Mouse (Mus musculus): ENCODE measurements at regions not wholly inside any gene's neighbourhood (a gene's known extent, or its start where the extent isn't known, plus 50 kb on each side); places are given as distances from the start of the nearest gene placed in this dataset.
A peak's percentile ranks its signal among the peaks of the same experiment; 100 is the strongest.

DNA sequence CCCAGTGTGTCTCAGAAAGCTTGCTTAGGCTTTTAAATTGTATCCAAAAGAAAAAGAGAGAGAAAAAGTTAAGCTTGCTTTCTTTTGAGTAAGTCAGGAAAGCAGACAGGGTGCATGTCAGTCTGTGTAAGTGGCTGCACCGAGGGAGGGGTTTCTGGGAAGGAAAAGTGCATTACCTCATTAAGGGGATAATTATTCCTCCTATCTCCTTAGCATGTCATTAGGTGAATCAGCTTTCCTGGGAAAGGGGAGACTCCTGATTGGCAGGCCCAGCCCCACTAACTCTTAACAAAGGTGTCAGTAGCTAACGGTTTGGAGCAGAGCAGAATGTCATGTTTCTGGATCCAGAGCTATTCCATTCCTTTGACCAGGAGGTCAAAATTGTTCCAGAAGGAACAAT lies 411.3 kb downstream of the Klf5 start:
- H3K27ac ChIP-seq = 0 out of 2 replicates have a peak overlapping the region, but pooled peaks have one; percentile 22
- H3K9me3 ChIP-seq (replicated peaks) = no peaks in the 10 kb centered on the region
- no peaks in the 10 kb centered on the region for H3K36me3 ChIP-seq (ENCODE audit: poor library complexity, severe bottlenecking)
- peak; percentile 67 for ATAC-seq
- WGBS = 4% methylated on average over 2 of the region's 2 CpGs
- H3K27me3 ChIP-seq = no peaks in the 10 kb centered on the region
- H3K4me1 ChIP-seq = peaks cover 13% of the 10 kb centered on the region; the same call in 1 of the 2 replicates
- no peak overlapping the region for H3K9ac ChIP-seq
- no peak overlapping the region for H3K4me3 ChIP-seq
- no peak overlapping the region for H3K4me2 ChIP-seq

GRCm38 (mm10) chr14:99710656-99711177 lies 412.2 kb downstream of the Klf5 start:
- H3K27ac ChIP-seq = no peak overlapping the region
- H3K36me3 ChIP-seq (ENCODE audit: poor library complexity, severe bottlenecking) = no peaks in the 10 kb centered on the region
- H3K9ac ChIP-seq = no peak overlapping the region
- no peaks in the 10 kb centered on the region for H3K9me3 ChIP-seq (replicated peaks)
- H3K4me1 ChIP-seq = peaks cover 13% of the 10 kb centered on the region; the same call in 1 of the 2 replicates
- ATAC-seq = 0 out of 2 replicates have a peak, but pooled peaks have one; percentile 61
- no peak overlapping the region for H3K4me2 ChIP-seq
- H3K27me3 ChIP-seq = no peaks in the 10 kb centered on the region
- H3K4me3 ChIP-seq = no peak overlapping the region
- 83% methylated on average over 12 of the region's 12 CpGs for WGBS

DNA sequence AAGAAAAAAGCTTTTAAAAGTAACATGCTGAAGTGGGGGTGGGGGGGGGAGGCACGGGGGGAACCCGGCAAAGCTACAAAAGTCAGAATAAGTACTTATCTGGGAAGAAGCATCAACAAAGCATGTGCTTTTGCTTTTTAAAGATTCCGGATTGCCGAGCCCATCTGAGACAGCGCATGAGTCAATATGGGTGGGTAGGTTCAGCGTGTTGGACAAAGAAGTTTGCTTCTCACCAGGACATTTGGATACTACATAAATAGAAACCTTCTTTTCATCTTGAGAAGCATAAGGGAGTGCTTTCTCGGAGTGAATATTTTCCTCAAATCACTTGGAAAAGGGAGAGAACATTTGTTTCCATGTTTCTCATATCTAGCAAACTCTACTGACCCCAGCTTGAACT lies 414.1 kb downstream of the Klf5 start:
- no peak overlapping the region for H3K4me3 ChIP-seq
- H3K4me2 ChIP-seq = no peak overlapping the region
- no peaks in the 10 kb centered on the region for H3K36me3 ChIP-seq (ENCODE audit: poor library complexity, severe bottlenecking)
- H3K4me1 ChIP-seq = peaks cover 13% of the 10 kb centered on the region; the same call in 1 of the 2 replicates
- no peak for ATAC-seq
- 91% methylated on average over 7 of the region's 7 CpGs for WGBS
- H3K27me3 ChIP-seq = no peaks in the 10 kb centered on the region
- H3K27ac ChIP-seq = no peak overlapping the region
- no peak overlapping the region for H3K9ac ChIP-seq
- no peaks in the 10 kb centered on the region for H3K9me3 ChIP-seq (replicated peaks)

DNA sequence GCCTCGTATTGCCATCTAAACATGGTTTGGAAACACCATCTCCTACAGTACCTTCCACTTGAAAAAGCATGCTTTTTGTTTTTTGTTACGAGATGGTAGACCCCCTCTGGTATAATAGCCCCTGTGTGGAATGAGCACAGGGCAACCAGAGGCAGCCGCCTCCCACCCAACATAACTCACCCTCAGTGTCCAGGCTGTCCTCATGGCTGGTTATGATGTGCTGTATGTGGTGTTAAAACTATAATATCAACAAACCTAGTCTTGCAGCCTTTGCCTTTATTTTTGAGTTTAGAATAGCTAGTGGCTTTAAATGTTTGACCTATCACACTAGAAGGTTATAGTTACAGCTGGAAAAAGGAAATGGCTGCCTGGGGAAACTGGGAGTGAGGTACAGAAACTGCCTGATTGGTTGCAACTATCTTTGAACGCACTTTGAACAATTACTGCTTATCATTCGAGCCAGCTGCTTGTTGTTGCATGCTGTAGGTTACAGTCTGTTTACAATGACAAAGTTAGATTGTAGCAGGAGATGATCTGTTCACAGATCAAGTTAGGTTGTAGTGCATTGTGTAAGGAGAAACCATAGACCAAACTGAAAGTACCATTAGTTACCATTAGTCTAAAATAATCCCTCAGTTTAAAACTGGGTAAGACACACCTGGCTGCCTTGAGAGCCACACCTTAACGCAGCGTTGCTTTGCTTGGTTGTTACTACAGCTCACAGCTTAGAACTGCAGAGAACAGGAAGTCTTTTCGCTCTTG lies 414.8 kb downstream of the Klf5 start:
- peaks cover 13% of the 10 kb centered on the region; the same call in 1 of the 2 replicates for H3K4me1 ChIP-seq
- H3K9ac ChIP-seq = no peak overlapping the region
- ATAC-seq = no peak
- H3K9me3 ChIP-seq (replicated peaks) = no peaks in the 10 kb centered on the region
- 85% methylated on average over 8 of the region's 8 CpGs for WGBS
- no peak overlapping the region for H3K4me3 ChIP-seq
- H3K36me3 ChIP-seq (ENCODE audit: poor library complexity, severe bottlenecking) = no peaks in the 10 kb centered on the region
- no peak overlapping the region for H3K4me2 ChIP-seq
- H3K27me3 ChIP-seq = no peaks in the 10 kb centered on the region
- no peak overlapping the region for H3K27ac ChIP-seq

DNA sequence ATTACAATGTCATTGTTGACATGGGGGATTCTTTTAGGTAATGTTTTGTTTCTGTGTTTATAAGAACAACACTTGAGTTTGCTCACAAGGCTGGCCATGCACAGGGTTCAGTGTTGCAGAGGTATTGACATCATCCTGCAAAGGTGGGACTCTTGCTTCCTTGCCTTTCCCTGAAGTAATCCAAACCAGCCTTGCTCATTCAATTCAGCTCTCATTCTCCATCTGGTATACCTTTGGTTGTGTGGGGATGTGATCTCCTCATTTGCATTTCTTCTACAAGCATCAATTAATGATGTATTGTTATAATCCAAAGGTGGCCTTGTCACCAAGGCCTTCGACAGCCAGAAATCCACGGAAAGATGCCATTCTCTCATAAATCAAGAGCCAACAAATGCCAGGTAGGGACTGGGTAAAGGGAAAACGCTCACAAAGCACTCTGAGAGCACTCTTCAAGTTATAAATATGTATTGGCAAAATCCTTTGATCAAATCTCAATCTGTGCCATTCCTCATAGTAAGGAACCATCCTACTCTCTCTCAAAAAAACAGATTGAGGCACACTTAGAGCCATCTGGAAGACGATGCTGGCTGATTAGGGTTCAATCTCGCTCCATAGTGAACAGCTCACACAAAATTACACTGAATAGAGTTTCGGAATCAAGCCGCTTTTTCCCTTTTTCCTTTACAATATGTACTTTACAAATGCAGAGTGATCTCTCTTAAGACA lies 435.1 kb downstream of the Klf5 start:
- Histone ChIP-seq H3K36me3 (ENCODE audit: poor library complexity, severe bottlenecking) (no peaks in the 10 kb centered on the region), H3K4me3 (no peak overlapping the region), H3K9me3 (replicated peaks) (no peaks in the 10 kb centered on the region), H3K9ac (no peak overlapping the region), H3K4me2 (no peak overlapping the region), H3K4me1 (no peaks in the 10 kb centered on the region), H3K27me3 (no peaks in the 10 kb centered on the region), H3K27ac (0 out of 2 replicates have a peak overlapping the region, but pooled peaks have one; percentile 10)
- 79% methylated on average over 7 of the region's 7 CpGs for WGBS
- ATAC-seq = peak; percentile 93

DNA sequence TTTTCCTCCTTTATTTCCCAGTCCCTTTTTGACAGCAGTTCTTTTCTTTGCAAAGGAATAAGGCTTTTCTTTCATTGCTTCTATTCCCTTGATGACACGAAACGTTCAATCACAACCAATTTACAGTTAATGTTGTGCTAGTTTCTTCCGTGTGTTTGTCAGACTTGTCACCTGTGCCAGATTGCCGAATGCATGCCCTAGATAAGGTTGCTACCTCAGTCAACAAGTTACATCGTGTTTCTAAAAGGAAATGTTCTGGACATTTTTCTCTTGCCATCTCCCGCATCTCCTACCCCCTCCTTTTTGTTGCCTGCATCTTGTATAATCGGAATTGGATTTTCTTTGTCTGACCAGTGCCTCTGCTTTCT lies 435.7 kb downstream of the Klf5 start:
- H3K4me3 ChIP-seq = no peak overlapping the region
- peak; percentile 70; the same call in 1 of the 2 replicates for ATAC-seq
- no peak overlapping the region for H3K4me2 ChIP-seq
- no peaks in the 10 kb centered on the region for H3K9me3 ChIP-seq (replicated peaks)
- no peaks in the 10 kb centered on the region for H3K4me1 ChIP-seq
- no peak overlapping the region for H3K27ac ChIP-seq
- H3K36me3 ChIP-seq (ENCODE audit: poor library complexity, severe bottlenecking) = no peaks in the 10 kb centered on the region
- no peak overlapping the region for H3K9ac ChIP-seq
- WGBS = 74% methylated on average over 7 of the region's 7 CpGs
- H3K27me3 ChIP-seq = no peaks in the 10 kb centered on the region

GRCm38 (mm10) chr14:99743625-99744297 lies 445.3 kb downstream of the Klf5 start:
- Histone ChIP-seq H3K4me3 (no peak overlapping the region), H3K36me3 (ENCODE audit: poor library complexity, severe bottlenecking) (no peaks in the 10 kb centered on the region)
- ATAC-seq = no peak

GRCm38 (mm10) chr14:99745209-99745608 lies 446.7 kb downstream of the Klf5 start:
- Histone ChIP-seq H3K4me3 (no peak overlapping the region), H3K36me3 (ENCODE audit: poor library complexity, severe bottlenecking) (no peaks in the 10 kb centered on the region), H3K9ac (no peak overlapping the region), H3K4me2 (no peak overlapping the region), H3K9me3 (replicated peaks) (no peaks in the 10 kb centered on the region), H3K27ac (no peak overlapping the region), H3K4me1 (peaks cover 29% of the 10 kb centered on the region), H3K27me3 (no peaks in the 10 kb centered on the region)
- WGBS = 86% methylated on average over 7 of the region's 7 CpGs
- no peak for ATAC-seq

More at GRCm38 (mm10) chr14:99743625-99744297, 445.3 kb downstream of the Klf5 start:
- Histone ChIP-seq H3K9me3 (replicated peaks) (no peaks in the 10 kb centered on the region), H3K27me3 (no peaks in the 10 kb centered on the region), H3K4me2 (no peak overlapping the region), H3K27ac (no peak overlapping the region), H3K9ac (no peak overlapping the region), H3K4me1 (peaks cover 14% of the 10 kb centered on the region)
- 88% methylated on average over 17 of the region's 17 CpGs for WGBS

DNA sequence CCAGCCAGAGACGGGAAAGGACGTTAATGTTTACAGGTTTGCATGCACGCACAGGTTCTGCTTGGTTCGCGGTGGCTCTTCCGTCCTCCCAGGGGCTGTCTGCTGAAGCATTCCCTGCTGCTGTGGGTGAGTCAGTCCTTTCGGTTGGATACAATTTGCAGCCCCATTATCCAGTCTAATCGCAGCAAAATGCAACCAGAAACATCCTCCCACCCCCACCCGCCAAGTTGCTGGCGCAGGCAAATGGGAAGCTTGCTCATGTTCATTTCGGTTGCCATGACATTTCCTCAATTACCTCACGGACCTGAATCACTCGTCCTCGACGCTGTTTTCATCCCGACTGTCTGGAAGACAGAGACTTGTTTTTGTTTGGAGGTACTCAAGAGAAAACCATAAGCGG lies 449.7 kb downstream of the Klf5 start:
- Histone ChIP-seq H3K4me1 (peaks cover 33% of the 10 kb centered on the region), H3K9me3 (replicated peaks) (no peaks in the 10 kb centered on the region), H3K27ac (peak overlapping the region; percentile 55), H3K9ac (no peak overlapping the region), H3K36me3 (ENCODE audit: poor library complexity, severe bottlenecking) (no peaks in the 10 kb centered on the region), H3K4me2 (peak overlapping the region; percentile 21), H3K4me3 (no peak overlapping the region), H3K27me3 (no peaks in the 10 kb centered on the region)
- peak; percentile 54 for ATAC-seq
- 43% methylated on average over 17 of the region's 17 CpGs for WGBS

DNA sequence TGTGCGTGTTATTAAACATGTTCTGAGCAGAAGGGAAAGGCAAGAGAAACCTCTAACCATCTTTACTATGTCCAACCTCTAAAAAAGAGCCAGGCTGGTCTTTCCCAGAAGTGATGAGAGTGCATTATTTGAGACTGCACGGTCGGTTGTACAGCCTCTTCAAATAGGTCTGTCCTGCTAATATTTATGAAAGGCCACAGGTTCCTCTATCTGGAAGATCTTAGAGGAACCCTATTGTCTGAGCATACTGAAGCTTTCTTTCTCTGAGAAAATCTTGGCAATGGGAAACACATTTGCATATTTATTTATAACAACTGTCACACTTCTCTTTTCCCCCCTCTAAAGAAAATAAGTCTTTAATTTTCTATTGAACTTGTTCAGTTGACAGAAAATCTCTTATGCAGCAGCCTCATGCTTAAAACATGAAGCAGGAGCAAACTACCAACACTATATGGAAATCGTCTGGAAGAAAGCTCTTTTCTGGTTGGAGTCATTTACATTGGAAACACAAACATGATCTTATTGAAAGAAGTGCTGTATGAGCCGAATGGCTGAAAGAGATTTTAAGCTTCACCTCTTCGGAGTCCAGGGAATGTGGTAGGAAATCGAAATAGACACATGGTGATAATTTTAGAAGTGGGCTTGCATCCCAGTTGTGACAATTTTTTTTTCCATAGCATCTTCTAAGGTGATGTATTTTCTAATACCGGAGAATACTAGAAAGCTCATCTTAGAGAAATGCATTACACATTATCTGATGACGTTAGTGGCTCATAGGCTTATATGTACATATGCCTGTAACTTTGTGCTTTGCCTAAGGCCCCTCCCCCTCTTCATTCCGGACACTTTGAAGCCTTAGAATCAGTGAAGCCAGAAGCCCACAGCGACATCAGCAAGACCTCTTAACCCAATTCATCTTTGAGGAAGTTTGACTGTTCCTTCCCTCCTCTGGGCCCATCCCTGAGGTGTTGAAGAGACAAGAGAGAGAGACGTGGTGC lies 451.1 kb downstream of the Klf5 start:
- Histone ChIP-seq H3K27ac (peak overlapping the region; percentile 67), H3K4me3 (no peak overlapping the region), H3K4me1 (peaks cover 33% of the 10 kb centered on the region), H3K4me2 (peak overlapping the region; percentile 16; the same call in 1 of the 2 replicates), H3K9ac (no peak overlapping the region), H3K27me3 (no peaks in the 10 kb centered on the region), H3K9me3 (replicated peaks) (no peaks in the 10 kb centered on the region), H3K36me3 (ENCODE audit: poor library complexity, severe bottlenecking) (no peaks in the 10 kb centered on the region)
- peak; percentile 76 for ATAC-seq
- WGBS = 33% methylated on average over 12 of the region's 12 CpGs

DNA sequence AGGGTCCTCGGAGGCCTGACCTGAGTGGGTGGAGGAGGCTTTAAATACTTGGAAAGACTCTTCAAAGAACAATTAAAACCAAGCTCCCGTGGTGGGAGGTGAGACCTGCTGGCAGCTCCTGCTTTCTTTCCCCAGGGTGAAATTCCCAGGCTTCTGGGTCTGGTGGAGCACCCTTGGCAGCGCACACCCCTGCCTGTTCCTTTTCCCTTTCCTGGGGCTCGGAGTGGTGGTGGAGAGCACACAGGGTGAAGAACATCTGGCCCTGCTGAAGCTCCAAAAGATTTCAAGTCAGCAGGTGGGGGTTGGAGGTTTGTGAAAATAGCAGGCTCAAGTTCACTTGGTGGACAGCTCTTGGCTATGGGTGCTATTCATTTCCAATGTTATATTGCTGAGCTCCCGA lies 459.6 kb downstream of the Klf5 start:
- Histone ChIP-seq H3K36me3 (ENCODE audit: poor library complexity, severe bottlenecking) (no peaks in the 10 kb centered on the region), H3K4me2 (no peak overlapping the region), H3K4me3 (no peak overlapping the region), H3K27ac (no peak overlapping the region), H3K9ac (no peak overlapping the region), H3K27me3 (no peaks in the 10 kb centered on the region), H3K9me3 (replicated peaks) (no peaks in the 10 kb centered on the region), H3K4me1 (no peaks in the 10 kb centered on the region)
- 72% methylated on average over 5 of the region's 5 CpGs for WGBS
- no peak for ATAC-seq
